Mouse (Mus musculus) stomach, embryonic 14.5 days (tissue): Measurements from ENCODE around the gene Rpl6. TPM values are rescaled to one million over a fixed set of nuclear protein-coding genes. Genes with fewer than 3 reads are reported as not detected.

Experiments used
- ATAC-seq: fragments of 200-750 bp; cut with Nextera tagmentation; 2 replicates; pipeline ENCODE4 v1.8.0; 2017; ENCODE audit warnings: low read depth, moderate TSS enrichment; ENCODE audit not compliant: insufficient number of reproducible peaks, insufficient read depth, low FRiP score
- H3K27ac ChIP-seq: fragments of 300-500 bp; sonication (generic); 2 replicates; pipeline ENCODE4 v1.5.1; 2014; ENCODE audit warnings: mild to moderate bottlenecking, low read length, moderate library complexity, mixed read lengths
- H3K27me3 ChIP-seq: fragments of 300-500 bp; sonication (generic); 2 replicates; pipeline ENCODE4 v1.6.1; 2014; ENCODE audit warnings: low read length, control low read depth, mixed read lengths; ENCODE audit not compliant: control insufficient read depth, insufficient read depth
- H3K36me3 ChIP-seq: fragments of 300-500 bp; sonication (generic); 2 replicates; pipeline ENCODE4 v1.6.1; 2014; ENCODE audit warnings: mild to moderate bottlenecking, control low read depth, low read length, moderate library complexity, mixed read lengths; ENCODE audit not compliant: control insufficient read depth, insufficient read depth
- H3K4me1 ChIP-seq: fragments of 300-500 bp; sonication (generic); 2 replicates; pipeline ENCODE4 v1.6.1; 2014; ENCODE audit warnings: low read length, control low read depth, mixed read lengths; ENCODE audit not compliant: control insufficient read depth, insufficient read depth
- H3K4me2 ChIP-seq: fragments of 300-500 bp; sonication (generic); replicated peaks from 2 replicates; pipeline ENCODE4 v1.6.1; 2014; ENCODE audit warnings: low read depth, low read length, control low read depth
- H3K4me3 ChIP-seq: fragments of 300-500 bp; sonication (generic); 2 replicates; pipeline ENCODE4 v1.5.1; 2014; ENCODE audit warnings: low read depth, low read length, control low read depth
- H3K9ac ChIP-seq: fragments of 300-500 bp; sonication (generic); replicated peaks from 2 replicates; pipeline ENCODE4 v1.6.1; 2014; ENCODE audit warnings: low read depth, mild to moderate bottlenecking, control low read depth, low read length, moderate library complexity, mixed read lengths
- H3K9me3 ChIP-seq: fragments of 300-500 bp; sonication (generic); 2 replicates; pipeline ENCODE4 v1.6.1; 2016; ENCODE audit warnings: low read depth, low read length, control low read depth; ENCODE audit not compliant: control insufficient read depth
- WGBS: fragments of 180-500 bp; shearing (Covaris S2); extraction: QIAGEN DNeasy Blood & Tissue Kit; methylation state at CpG from one replicate; pipeline ENCODE4 v1.1.7; 2014; 5-methylcytosine and 5-hydroxymethylcytosine counted together
- polyA plus RNA-seq: library from polyadenylated mRNA; unstranded; fragments of >200 nt; fragmentation: Nextera tagmentation; extraction: Ambion mirVana; gene quantifications from 2 replicates; pipeline ENCODE4 v1.2.1, GENCODE M21; 2014

Rpl6 gene
- polyA plus RNA-seq, 1 experiment from 2014 or later: 726 TPM

GRCm38 (mm10) chr5:121244365-121244731 lies 40.1 kb downstream of the Rpl6 start:
- Histone ChIP-seq H3K36me3 (no peaks in the 10 kb centered on the region), H3K27me3 (no peaks in the 10 kb centered on the region), H3K9me3 (no peaks in the 10 kb centered on the region), H3K4me1 (no peaks in the 10 kb centered on the region), H3K4me2 (no peak overlapping the region), H3K27ac (no peak overlapping the region), H3K4me3 (no peak overlapping the region), H3K9ac (no peak overlapping the region)
- ATAC-seq: no peak
- 85% methylated on average over 5 of the region's 5 CpGs for WGBS

GRCm38 (mm10) chr5:121245201-121245600 lies 40.9 kb downstream of the Rpl6 start:
- Histone ChIP-seq H3K27ac (no peak overlapping the region), H3K9me3 (no peaks in the 10 kb centered on the region), H3K4me1 (no peaks in the 10 kb centered on the region), H3K9ac (no peak overlapping the region), H3K27me3 (no peaks in the 10 kb centered on the region), H3K4me2 (no peak overlapping the region), H3K36me3 (no peaks in the 10 kb centered on the region), H3K4me3 (no peak overlapping the region)
- no peak for ATAC-seq
- WGBS: 84% methylated on average over 7 of the region's 7 CpGs

GRCm38 (mm10) chr5:121248766-121249394 lies 44.6 kb downstream of the Rpl6 start:
- no peaks in the 10 kb centered on the region for H3K36me3 ChIP-seq
- ATAC-seq: no peak
- WGBS: 63% methylated on average over 3 of the region's 3 CpGs

GRCm38 (mm10) chr5:121249693-121250092 lies 45.4 kb downstream of the Rpl6 start:
- Histone ChIP-seq H3K4me3 (no peak overlapping the region), H3K9ac (no peak overlapping the region), H3K27ac (no peak overlapping the region), H3K4me2 (no peak overlapping the region), H3K27me3 (no peaks in the 10 kb centered on the region), H3K36me3 (peaks cover 4% of the 10 kb centered on the region; the same call in 1 of the 2 replicates), H3K9me3 (no peaks in the 10 kb centered on the region), H3K4me1 (no peaks in the 10 kb centered on the region)
- ATAC-seq: no peak
- WGBS: 90% methylated on average over 3 of the region's 3 CpGs

More at GRCm38 (mm10) chr5:121248766-121249394, 44.6 kb downstream of the Rpl6 start:
- H3K4me3 ChIP-seq: no peak overlapping the region
- no peaks in the 10 kb centered on the region for H3K4me1 ChIP-seq
- no peaks in the 10 kb centered on the region for H3K9me3 ChIP-seq
- no peak overlapping the region for H3K4me2 ChIP-seq
- H3K27me3 ChIP-seq: no peaks in the 10 kb centered on the region
- H3K9ac ChIP-seq: no peak overlapping the region
- no peak overlapping the region for H3K27ac ChIP-seq

DNA sequence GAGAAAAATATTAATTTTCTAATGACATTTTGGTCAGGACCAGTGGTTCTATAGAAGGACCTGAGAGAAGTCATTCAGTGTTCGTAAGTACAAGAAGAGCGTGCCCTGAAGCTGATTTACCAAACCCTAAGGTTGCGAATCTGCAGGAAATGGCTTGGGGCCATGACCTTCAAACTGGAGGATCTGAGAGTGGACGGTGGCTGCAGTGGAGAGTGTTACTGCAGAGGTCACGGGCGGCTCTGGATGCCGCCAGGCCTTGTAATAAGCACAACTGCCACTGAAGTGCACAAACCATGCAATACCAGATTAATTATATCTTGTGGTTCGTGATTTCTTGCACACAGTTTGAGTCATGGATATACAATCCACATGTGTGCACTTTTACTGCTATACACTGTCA lies 47.5 kb downstream of the Rpl6 start:
- Histone ChIP-seq H3K9me3 (no peaks in the 10 kb centered on the region), H3K27ac (no peak overlapping the region), H3K4me3 (no peak overlapping the region), H3K9ac (no peak overlapping the region), H3K27me3 (no peaks in the 10 kb centered on the region), H3K36me3 (peaks cover 4% of the 10 kb centered on the region; the same call in 1 of the 2 replicates), H3K4me2 (no peak overlapping the region), H3K4me1 (no peaks in the 10 kb centered on the region)
- ATAC-seq: no peak
- WGBS: 66% methylated on average over 8 of the region's 8 CpGs

DNA sequence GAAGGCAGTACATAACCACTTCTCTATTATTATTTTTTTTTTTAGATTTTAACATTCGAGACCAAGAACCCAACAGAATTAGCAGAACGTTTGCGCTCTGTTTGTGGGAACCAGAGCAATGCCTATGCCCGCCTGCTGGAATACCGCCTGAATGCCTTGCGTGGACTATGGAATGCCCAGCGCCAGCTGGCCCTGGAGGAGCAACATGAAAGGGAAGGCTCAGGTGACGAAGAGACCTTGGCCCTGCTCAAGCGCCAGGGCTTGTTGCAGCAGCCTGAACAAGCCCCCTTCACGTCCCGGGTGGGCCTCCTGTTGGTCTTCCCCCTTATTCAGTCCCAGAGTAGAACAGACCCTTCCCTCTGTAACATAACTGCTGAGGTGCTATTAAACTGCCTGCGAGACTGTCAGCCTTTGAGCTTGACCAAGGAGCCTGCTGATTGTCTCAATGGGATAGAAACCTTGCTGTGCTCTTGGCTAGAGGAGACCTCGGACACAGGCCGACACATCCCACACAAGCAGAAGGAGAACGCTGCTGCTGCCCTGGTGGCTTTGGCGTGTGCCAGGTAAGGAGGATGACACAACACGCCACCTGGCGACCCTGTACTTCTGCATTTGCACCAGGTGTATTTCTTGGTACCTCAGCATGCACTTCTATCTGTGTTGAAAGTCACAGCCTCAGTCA lies 49.7 kb downstream of the Rpl6 start:
- H3K27ac ChIP-seq: no peak overlapping the region
- H3K4me3 ChIP-seq: no peak overlapping the region
- 91% methylated on average over 18 of the region's 18 CpGs for WGBS
- ATAC-seq: no peak
- H3K9me3 ChIP-seq: no peaks in the 10 kb centered on the region
- no peaks in the 10 kb centered on the region for H3K27me3 ChIP-seq
- no peak overlapping the region for H3K9ac ChIP-seq
- no peaks in the 10 kb centered on the region for H3K4me1 ChIP-seq
- peaks cover 4% of the 10 kb centered on the region; the same call in 1 of the 2 replicates for H3K36me3 ChIP-seq
- no peak overlapping the region for H3K4me2 ChIP-seq

DNA sequence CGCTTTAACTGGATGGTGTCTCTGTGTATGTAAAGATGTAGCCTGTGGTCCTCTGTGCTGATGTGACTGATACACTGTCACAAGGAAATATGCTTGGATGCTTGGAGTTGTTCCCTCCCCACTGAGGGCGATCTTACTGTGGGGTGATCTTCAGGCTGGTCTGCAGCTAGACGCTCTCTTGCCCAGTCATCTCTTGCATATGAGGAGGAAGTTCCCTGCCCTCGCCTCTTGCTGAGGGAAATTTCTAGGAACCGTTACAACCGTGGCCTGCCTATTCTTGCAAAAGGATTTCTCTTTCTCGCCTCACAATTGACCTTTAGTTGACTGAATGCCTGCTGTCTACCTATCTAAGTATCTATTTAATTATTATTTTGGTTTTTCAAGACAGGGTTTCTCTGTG lies 50.7 kb downstream of the Rpl6 start:
- H3K4me2 ChIP-seq: no peak overlapping the region
- ATAC-seq: no peak
- H3K4me1 ChIP-seq: no peaks in the 10 kb centered on the region
- H3K27me3 ChIP-seq: no peaks in the 10 kb centered on the region
- H3K27ac ChIP-seq: no peak overlapping the region
- H3K36me3 ChIP-seq: peaks cover 4% of the 10 kb centered on the region; the same call in 1 of the 2 replicates
- no peak overlapping the region for H3K9ac ChIP-seq
- no peak overlapping the region for H3K4me3 ChIP-seq
- no peaks in the 10 kb centered on the region for H3K9me3 ChIP-seq
- 89% methylated on average over 7 of the region's 7 CpGs for WGBS
